Mouse (Mus musculus) megakaryocyte, embryonic 14.5 days (primary cell): ENCODE data around the gene 9530077C05Rik.

Experiments
- FLI1 ChIP-seq: IDR thresholded peaks from 2 replicates; pipeline ENCODE4 v1.6.1; 2012; ENCODE audit warnings: low read length, inconsistent platforms, mixed read lengths
- GATA1 ChIP-seq: IDR thresholded peaks from 3 replicates; pipeline ENCODE4 v1.6.1; 2012; ENCODE audit warnings: mixed read lengths, low read length, inconsistent platforms, borderline replicate concordance

- no peak for TF ChIP-seq GATA1
- no peak for TF ChIP-seq FLI1
Measured at GRCm38 (mm10) chr9:22457142-22457835, 46.0 kb downstream of the 9530077C05Rik start.
